Mouse (Mus musculus) liver, embryonic 13.5 days (tissue): Measurements from ENCODE around the gene Abhd16a. TPM values are rescaled to one million over a fixed set of nuclear protein-coding genes. Genes with fewer than 3 reads are reported as not detected.

Source experiments
- ATAC-seq: fragments of 200-750 bp; cut with Nextera tagmentation; 2 replicates; pipeline ENCODE4 v1.8.0; 2017; ENCODE audit warnings: low read depth, mild to moderate bottlenecking, moderate number of reproducible peaks, moderate library complexity
- DNase-seq: peaks from one replicate; pipeline ENCODE4 v3.0.0; 2022
- H3K27ac ChIP-seq: fragments of 300-500 bp; sonication (generic); 2 replicates; pipeline ENCODE4 v1.5.1; 2015; ENCODE audit warnings: moderate library complexity, mild to moderate bottlenecking, inconsistent platforms
- H3K27me3 ChIP-seq: fragments of 300-500 bp; sonication (generic); 2 replicates; pipeline ENCODE4 v1.6.1; 2015; ENCODE audit warnings: mild to moderate bottlenecking, inconsistent platforms
- H3K36me3 ChIP-seq: fragments of 300-500 bp; sonication (generic); 2 replicates; pipeline ENCODE4 v1.6.1; 2015; ENCODE audit warnings: mild to moderate bottlenecking, inconsistent platforms
- H3K4me1 ChIP-seq: fragments of 300-500 bp; sonication (generic); replicated peaks from 2 replicates; pipeline ENCODE4 v1.6.1; 2015; ENCODE audit warnings: inconsistent platforms
- H3K4me2 ChIP-seq: fragments of 300-500 bp; sonication (generic); 2 replicates; pipeline ENCODE4 v1.6.1; 2015; ENCODE audit warnings: inconsistent platforms, mild to moderate bottlenecking, moderate library complexity
- H3K4me3 ChIP-seq: fragments of 300-500 bp; sonication (generic); replicated peaks from 2 replicates; pipeline ENCODE4 v1.5.1; 2015; ENCODE audit warnings: mild to moderate bottlenecking, inconsistent platforms
- H3K9ac ChIP-seq: fragments of 300-500 bp; sonication (generic); 2 replicates; pipeline ENCODE4 v1.6.1; 2015; ENCODE audit warnings: mild to moderate bottlenecking, inconsistent platforms
- H3K9me3 ChIP-seq: fragments of 300-500 bp; sonication (generic); replicated peaks from 2 replicates; pipeline ENCODE4 v1.6.1; 2016; ENCODE audit warnings: inconsistent platforms
- WGBS: fragments of 180-500 bp; shearing (Covaris S2); methylation state at CpG from one replicate; pipeline ENCODE4 v1.1.7; 2015; ENCODE audit not compliant: insufficient replicate concordance; 5-methylcytosine and 5-hydroxymethylcytosine counted together
- polyA plus RNA-seq: library from polyadenylated mRNA; unstranded; fragments of >200 nt; fragmentation: Nextera tagmentation; extraction: Ambion mirVana; gene quantifications from 2 replicates; pipeline ENCODE4 v1.2.1, GENCODE M21; 2015

Abhd16a gene
- polyA plus RNA-seq, 1 experiment from 2014 or later = 54.9 TPM

DNA sequence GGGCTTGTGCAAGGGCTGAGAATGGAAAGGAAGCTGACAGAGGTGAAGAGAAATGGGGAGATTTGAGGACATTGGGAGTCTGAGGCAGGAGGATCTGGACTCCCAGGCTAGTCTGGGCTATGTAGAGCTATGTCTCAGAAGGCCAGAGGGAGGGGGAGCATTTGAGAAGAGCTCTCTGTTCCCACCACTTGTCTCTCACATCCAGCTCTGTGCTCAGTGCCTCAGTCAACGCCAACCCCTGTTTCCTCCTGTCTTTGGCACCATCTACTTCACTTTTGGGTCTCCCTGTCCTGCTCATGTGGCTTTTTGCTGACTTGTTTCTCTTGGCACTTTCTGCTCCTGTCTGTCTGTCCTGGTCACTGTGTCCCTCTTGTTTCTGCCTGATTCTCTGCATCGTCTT is 11.8 kb upstream of the Abhd16a start:
- no peaks in the 10 kb centered on the region for H3K9me3 ChIP-seq
- peak overlapping the region; percentile 32; the same call in 1 of the 2 replicates for H3K4me2 ChIP-seq
- H3K9ac ChIP-seq = no peak overlapping the region
- H3K36me3 ChIP-seq = no peaks in the 10 kb centered on the region
- no peak for DNase-seq
- H3K27ac ChIP-seq = no peak overlapping the region
- peaks cover 31% of the 10 kb centered on the region for H3K27me3 ChIP-seq
- peaks cover 56% of the 10 kb centered on the region for H3K4me1 ChIP-seq
- H3K4me3 ChIP-seq = no peak overlapping the region
- 27% methylated on average over 2 of the region's 2 CpGs for WGBS
- ATAC-seq = no peak

DNA sequence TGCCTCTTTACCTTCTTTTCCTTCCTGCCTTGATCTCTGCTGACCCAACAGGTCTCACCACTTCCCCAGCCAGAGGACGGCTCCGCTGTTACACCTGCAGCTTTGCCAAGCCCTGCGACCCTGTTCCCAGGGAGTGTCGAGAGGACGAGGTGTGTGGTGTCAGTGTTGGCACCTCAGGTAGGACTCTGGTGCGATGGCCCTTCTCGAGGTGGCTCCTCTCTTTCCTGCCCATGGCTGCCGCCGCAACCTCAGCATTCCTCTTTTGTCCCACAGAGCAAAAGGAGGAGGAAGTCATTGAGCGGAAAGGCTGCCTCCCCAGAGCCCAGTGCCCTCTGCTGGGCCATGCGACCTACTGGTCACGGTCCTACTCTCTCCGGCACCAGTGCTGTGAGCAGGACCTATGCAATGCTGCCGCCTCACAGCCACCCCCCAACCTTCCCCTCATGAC is 11.3 kb upstream of the Abhd16a start, which contains the start of gene Ly6g6d:
Gene Ly6g6d (minus strand): TSS at position 280 of the 448 bp plus-strand sequence.
- H3K4me2 ChIP-seq = peak within 1 kb of the TSS; percentile 32
- H3K36me3 ChIP-seq = no peaks in the 10 kb centered on the region
- WGBS = 13% methylated on average over 14 of the region's 14 CpGs
- no peak within 1 kb of the TSS for H3K27ac ChIP-seq
- H3K4me3 ChIP-seq = no peak within 1 kb of the TSS; the same call in 1 of the 2 replicates
- ATAC-seq (no peak), DNase-seq (no peak)
- H3K9me3 ChIP-seq = no peaks in the 10 kb centered on the region
- H3K4me1 ChIP-seq = peaks cover 56% of the 10 kb centered on the region
- 0 out of 2 replicates have a peak within 1 kb of the TSS, but pooled peaks have one; percentile 28 for H3K9ac ChIP-seq
- H3K27me3 ChIP-seq = peaks cover 29% of the 10 kb centered on the region

- H3K4me2 ChIP-seq = peak overlapping the region; percentile 73
- ATAC-seq (peak; percentile 98), DNase-seq (peak; percentile 77)
- no peaks in the 10 kb centered on the region for H3K9me3 ChIP-seq
- peak overlapping the region; percentile 88 for H3K27ac ChIP-seq
- peak overlapping the region; percentile 37 for H3K4me3 ChIP-seq
- H3K4me1 ChIP-seq = peaks cover 53% of the 10 kb centered on the region
- H3K9ac ChIP-seq = peak overlapping the region; percentile 64
- H3K36me3 ChIP-seq = no peaks in the 10 kb centered on the region
- WGBS = 10% methylated on average over 9 of the region's 9 CpGs
- H3K27me3 ChIP-seq = peaks cover 17% of the 10 kb centered on the region; the same call in 1 of the 2 replicates
Measured at GRCm38 (mm10) chr17:35079778-35080177, 9.3 kb upstream of the Abhd16a start.

GRCm38 (mm10) chr17:35080248-35080647 is 8.8 kb upstream of the Abhd16a start:
- no peaks in the 10 kb centered on the region for H3K36me3 ChIP-seq
- H3K4me3 ChIP-seq = peak overlapping the region; percentile 37
- H3K9me3 ChIP-seq = no peaks in the 10 kb centered on the region
- H3K27me3 ChIP-seq = peaks cover 17% of the 10 kb centered on the region; the same call in 1 of the 2 replicates
- WGBS = 21% methylated on average over 6 of the region's 6 CpGs
- H3K4me1 ChIP-seq = peaks cover 57% of the 10 kb centered on the region
- H3K9ac ChIP-seq = peak overlapping the region; percentile 64
- peak overlapping the region; percentile 88 for H3K27ac ChIP-seq
- DNase-seq (peak; percentile 22), ATAC-seq (peak; percentile 63)
- peak overlapping the region; percentile 73 for H3K4me2 ChIP-seq

- Histone ChIP-seq H3K4me2 (peak overlapping the region; percentile 73), H3K4me3 (no peak overlapping the region), H3K36me3 (no peaks in the 10 kb centered on the region), H3K4me1 (peaks cover 62% of the 10 kb centered on the region), H3K9ac (peak overlapping the region; percentile 64), H3K27ac (peak overlapping the region; percentile 88), H3K9me3 (no peaks in the 10 kb centered on the region), H3K27me3 (peaks cover 17% of the 10 kb centered on the region; the same call in 1 of the 2 replicates)
- WGBS = 81% methylated on average over 4 of the region's 4 CpGs
- DNase-seq = no peak
- ATAC-seq = no peak
Measured at GRCm38 (mm10) chr17:35080710-35081109, 8.4 kb upstream of the Abhd16a start.

DNA sequence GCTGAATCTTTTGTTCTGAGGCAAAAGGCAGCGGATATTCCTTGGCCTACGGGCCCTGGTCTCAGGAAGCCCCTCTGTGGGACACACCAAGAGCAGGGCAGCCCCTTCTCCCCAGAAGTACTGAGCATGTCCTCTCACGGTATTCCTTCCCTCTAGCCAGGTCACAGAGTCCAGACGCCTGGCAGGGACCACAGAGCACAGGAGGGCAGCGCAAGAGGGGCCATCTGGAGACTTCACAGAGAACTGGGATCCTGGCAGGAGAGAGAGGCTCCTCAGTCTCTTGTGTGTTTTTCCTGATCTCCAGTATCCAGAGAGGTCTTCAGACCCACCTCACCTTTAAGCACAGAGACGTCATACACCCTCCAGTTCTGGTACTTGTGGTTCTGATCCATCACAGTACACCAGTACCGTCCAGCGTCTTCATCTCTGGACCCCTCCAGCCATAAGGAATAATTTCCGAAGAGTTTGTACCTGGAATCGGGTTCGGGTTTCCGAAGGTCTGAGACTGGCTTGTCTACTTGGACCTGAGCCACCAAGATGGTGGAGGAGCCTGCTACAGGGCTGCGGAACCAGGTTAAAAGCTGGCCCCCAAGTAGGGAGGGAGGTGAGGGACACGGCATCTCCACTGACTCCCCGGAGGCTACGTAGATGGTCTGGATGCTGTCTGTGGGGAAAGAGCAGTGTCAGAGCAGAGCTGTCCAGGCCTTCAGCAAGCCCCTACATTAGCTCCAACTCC is 6.1 kb upstream of the Abhd16a start:
- ATAC-seq = no peak
- H3K27me3 ChIP-seq = peaks cover 8% of the 10 kb centered on the region; the same call in 1 of the 2 replicates
- H3K4me2 ChIP-seq = no peak overlapping the region
- peaks cover 46% of the 10 kb centered on the region for H3K4me1 ChIP-seq
- no peaks in the 10 kb centered on the region for H3K9me3 ChIP-seq
- 0 out of 2 replicates have a peak overlapping the region, but pooled peaks have one; percentile 7 for H3K27ac ChIP-seq
- WGBS = 83% methylated on average over 16 of the region's 16 CpGs
- H3K4me3 ChIP-seq = no peak overlapping the region
- H3K36me3 ChIP-seq = no peaks in the 10 kb centered on the region
- H3K9ac ChIP-seq = no peak overlapping the region
- no peak for DNase-seq

- Histone ChIP-seq H3K9me3 (no peaks in the 10 kb centered on the region), H3K4me2 (no peak overlapping the region), H3K4me1 (peaks cover 44% of the 10 kb centered on the region), H3K27me3 (0 out of 2 replicates have a peak, but pooled peaks cover 4% of the 10 kb centered on the region), H3K9ac (no peak overlapping the region), H3K4me3 (no peak overlapping the region), H3K27ac (peak overlapping the region; percentile 7; the same call in 1 of the 2 replicates), H3K36me3 (no peaks in the 10 kb centered on the region)
- ATAC-seq = no peak
- WGBS = 47% methylated on average over 3 of the region's 3 CpGs
- no peak for DNase-seq
Measured at GRCm38 (mm10) chr17:35083929-35084497, 5.0 kb upstream of the Abhd16a start.

DNA sequence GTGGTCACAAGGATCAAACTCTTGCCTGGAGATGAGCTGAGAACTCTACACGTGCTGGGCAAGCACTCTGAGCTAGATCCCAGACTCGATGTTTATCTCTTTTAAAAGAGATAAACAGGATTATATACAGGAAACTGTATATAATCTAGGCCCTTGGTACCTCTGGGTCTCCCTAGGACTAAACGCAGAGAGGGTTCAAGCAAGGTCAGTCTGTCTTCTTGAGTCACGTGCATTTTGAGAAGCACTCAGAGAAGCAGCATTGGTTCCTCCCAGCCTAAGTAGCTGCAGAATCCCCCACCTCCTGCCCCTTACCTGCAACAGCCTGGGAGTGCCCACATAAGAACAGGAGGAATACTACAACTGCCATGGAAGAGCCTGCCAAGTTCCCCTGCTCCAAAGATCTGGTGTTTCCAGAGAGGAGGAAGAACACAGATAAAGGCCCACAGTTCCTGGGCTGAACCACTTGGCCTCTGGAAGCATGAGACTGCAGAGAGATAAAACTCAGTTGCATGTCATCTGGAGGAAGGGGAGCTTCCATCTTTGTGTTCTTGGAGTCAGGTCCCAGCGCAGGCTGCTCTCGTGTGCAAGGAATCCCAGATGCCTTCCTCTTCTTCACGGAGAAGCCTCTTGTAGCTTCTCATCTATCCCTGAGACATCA is 3.7 kb upstream of the Abhd16a start, which contains the start of gene Ly6g6f:
Gene Ly6g6f (minus strand): TSS at position 403 of the 658 bp plus-strand sequence.
- 40% methylated on average over 7 of the region's 7 CpGs for WGBS
- H3K4me2 ChIP-seq = no peak within 1 kb of the TSS

DNA sequence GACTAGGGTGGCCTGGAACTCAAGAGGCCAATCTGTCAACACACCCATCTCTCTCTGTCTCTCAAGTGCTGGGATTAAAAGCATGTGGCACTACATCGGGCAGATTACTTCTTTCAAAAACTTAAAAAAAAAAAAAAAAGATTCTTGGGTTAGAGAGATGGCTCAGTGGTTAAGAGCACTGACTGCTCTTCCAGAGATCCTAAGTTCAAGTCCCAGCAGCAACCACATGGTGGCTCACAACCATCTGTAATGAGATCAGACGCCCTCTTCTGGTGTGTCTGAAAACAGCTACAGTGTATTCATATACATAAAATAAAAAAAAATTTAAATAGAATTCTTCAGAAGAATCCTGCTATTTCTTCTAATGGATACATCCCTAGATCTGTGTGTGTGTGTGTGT is 912 bp upstream of the Abhd16a start:
- Histone ChIP-seq H3K27me3 (0 out of 2 replicates have a peak, but pooled peaks cover 4% of the 10 kb centered on the region), H3K9ac (no peak overlapping the region), H3K4me2 (no peak overlapping the region), H3K9me3 (no peaks in the 10 kb centered on the region), H3K36me3 (peaks cover 25% of the 10 kb centered on the region), H3K4me3 (no peak overlapping the region), H3K4me1 (peaks cover 53% of the 10 kb centered on the region), H3K27ac (no peak overlapping the region)
- ATAC-seq (no peak), DNase-seq (no peak)
- 34% methylated on average over 2 of the region's 2 CpGs for WGBS

More for the DNA sequence above, 3.7 kb upstream of the Abhd16a start, which contains the start of gene Ly6g6f:
- DNase-seq (no peak), ATAC-seq (no peak)
- H3K9me3 ChIP-seq = no peaks in the 10 kb centered on the region
- H3K4me1 ChIP-seq = peaks cover 37% of the 10 kb centered on the region
- no peak within 1 kb of the TSS; the same call in 1 of the 2 replicates for H3K9ac ChIP-seq
- peak within 1 kb of the TSS; percentile 43 for H3K27ac ChIP-seq
- no peak within 1 kb of the TSS for H3K4me3 ChIP-seq
- H3K27me3 ChIP-seq = 0 out of 2 replicates have a peak, but pooled peaks cover 4% of the 10 kb centered on the region
- no peaks in the 10 kb centered on the region; the same call in 1 of the 2 replicates for H3K36me3 ChIP-seq

DNA sequence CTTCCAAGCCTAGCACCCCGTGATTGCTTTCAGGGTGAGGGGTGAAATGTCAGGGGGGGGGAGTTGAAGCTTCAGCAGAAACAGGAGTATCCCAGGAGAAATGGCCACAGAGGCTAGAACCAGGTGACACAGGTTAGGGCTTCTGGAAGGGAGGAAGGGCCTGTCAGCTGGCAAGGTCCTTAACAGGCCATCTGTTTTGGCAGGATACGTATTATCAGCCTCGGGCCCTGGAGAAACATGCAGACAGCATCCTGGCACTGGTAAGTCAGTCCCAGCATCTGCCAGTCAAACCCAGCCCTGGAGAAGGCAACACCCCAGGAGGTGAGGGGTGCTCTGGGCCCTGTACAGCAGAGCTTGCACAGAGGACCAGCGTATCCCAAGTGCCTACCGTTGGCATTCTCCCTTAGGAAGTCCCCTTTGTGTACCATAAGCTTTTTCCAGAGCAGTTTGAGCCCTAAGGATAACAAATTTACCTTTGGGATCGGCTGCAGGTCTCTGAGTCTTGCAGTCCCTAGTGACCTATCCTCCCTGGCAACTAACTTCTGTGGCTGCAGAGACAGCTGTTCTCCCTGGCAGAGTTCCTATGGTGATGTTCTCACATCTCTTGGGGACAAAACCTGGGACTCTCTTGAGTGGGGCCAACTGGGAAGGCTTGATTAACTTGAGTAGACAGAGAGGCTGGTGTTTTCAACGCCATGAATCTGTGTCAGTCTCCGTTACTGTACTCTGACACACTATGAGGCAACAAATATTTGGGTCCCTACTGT is 1.3 kb downstream of the Abhd16a start:
- H3K27ac ChIP-seq = peak overlapping the region; percentile 91
- peaks cover 43% of the 10 kb centered on the region for H3K4me1 ChIP-seq
- H3K27me3 ChIP-seq = 0 out of 2 replicates have a peak, but pooled peaks cover 4% of the 10 kb centered on the region
- H3K4me2 ChIP-seq = peak overlapping the region; percentile 79
- peak; percentile 67 for DNase-seq
- ATAC-seq = peak; percentile 59
- WGBS = 57% methylated on average over 8 of the region's 8 CpGs
- H3K9ac ChIP-seq = peak overlapping the region; percentile 87
- peaks cover 47% of the 10 kb centered on the region for H3K36me3 ChIP-seq
- H3K9me3 ChIP-seq = no peaks in the 10 kb centered on the region
- peak overlapping the region; percentile 74 for H3K4me3 ChIP-seq
